In the genomic region with DNA sequence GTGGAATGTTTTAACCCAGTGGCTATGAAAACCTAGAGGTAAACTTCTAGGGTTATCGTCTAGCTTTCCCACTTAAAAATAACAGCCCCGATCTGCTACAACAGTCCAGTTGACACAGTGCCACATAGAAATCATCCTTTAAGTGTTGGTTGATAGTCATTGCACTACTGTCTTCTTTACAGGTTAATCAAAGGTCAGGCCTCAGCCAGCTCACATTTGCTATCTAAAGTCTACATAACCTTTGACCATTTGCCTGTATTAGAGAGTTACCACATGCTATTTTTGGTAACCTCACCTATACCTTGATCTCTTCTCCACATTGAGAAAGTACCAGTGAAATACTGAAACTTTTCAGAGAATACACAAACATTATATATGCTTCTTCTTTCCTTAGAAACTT, we compare ENCODE assay signal across 8 mouse cellular contexts. TPM values are rescaled to one million over a fixed set of nuclear protein-coding genes. Genes with fewer than 3 reads are reported as not detected.
A peak's percentile ranks its signal among the peaks of the same experiment; 100 is the strongest.
DNase-seq lines count a peak whose midpoint lies in the region; ATAC-seq and TF ChIP-seq lines count a peak whose summit lies in the region.

No protein-coding gene starts in this region.

- H3K4me2 ChIP-seq in heart, embryonic 16.5 days (ENCODE audit: low read depth, low read length), result peak overlapping the region; percentile 67
- H3K4me2 ChIP-seq in limb, embryonic 14.5 days (replicated peaks; ENCODE audit: low read depth, low read length, severe bottlenecking), result peak overlapping the region; percentile 77
- H3K4me2 ChIP-seq in neural tube, embryonic 15.5 days, result peak overlapping the region; percentile 72

- ATAC-seq in heart, embryonic 16.5 days (replicated peaks; ENCODE audit: extremely low read depth, insufficient read depth, low FRiP score), result no peak
- no peak for ATAC-seq in limb, embryonic 14.5 days (ENCODE audit: low FRiP score, low read depth)
- no peak for ATAC-seq in neural tube, embryonic 15.5 days (ENCODE audit: low FRiP score)

- 23% methylated on average over 2 of the region's 2 CpGs for WGBS in liver, adult 2 months
- 75% methylated on average over 2 of the region's 2 CpGs for WGBS in heart, embryonic 16.5 days
- 79% methylated on average over 2 of the region's 2 CpGs for WGBS in limb, embryonic 14.5 days
- 81% methylated on average over 2 of the region's 2 CpGs for WGBS in neural tube, embryonic 15.5 days

- no peaks in the 10 kb centered on the region for H3K27me3 ChIP-seq in liver, adult 2 months (ENCODE audit: control insufficient read depth, insufficient read depth, low read length)
- no peaks in the 10 kb centered on the region for H3K27me3 ChIP-seq in heart, embryonic 16.5 days (ENCODE audit: control insufficient read depth, insufficient read depth, low read length)
- H3K27me3 ChIP-seq in limb, embryonic 14.5 days (ENCODE audit: control insufficient read depth, insufficient read depth, low read length), result no peaks in the 10 kb centered on the region
- no peaks in the 10 kb centered on the region for H3K27me3 ChIP-seq in neural tube, embryonic 15.5 days (replicated peaks)

- TF ChIP-seq POLR2A in liver, adult 2 months (IDR thresholded peaks at IDR 0.05; ENCODE audit: extremely low read depth, insufficient read depth, low read length), result no peak
- no peak for TF ChIP-seq POLR2A in limb, embryonic 14.5 days (IDR thresholded peaks at IDR 0.05; ENCODE audit: borderline replicate concordance, extremely low read depth, insufficient read depth, insufficient read length)

- no peak overlapping the region for H3K27ac ChIP-seq in liver, adult 2 months (replicated peaks; ENCODE audit: insufficient read depth, low read depth, low read length)
- H3K27ac ChIP-seq in heart, embryonic 16.5 days (ENCODE audit: low read length), result peak overlapping the region; percentile 72; the same call in 1 of the 2 replicates
- peak overlapping the region; percentile 39; the same call in 1 of the 2 replicates for H3K27ac ChIP-seq in limb, embryonic 14.5 days (replicated peaks; ENCODE audit: low read depth, low read length)
- peak overlapping the region; percentile 94 for H3K27ac ChIP-seq in neural tube, embryonic 15.5 days (replicated peaks)

- H3K4me1 ChIP-seq in liver, adult 2 months (ENCODE audit: control insufficient read depth, insufficient read depth, low read length), result peaks cover 6% of the 10 kb centered on the region
- peaks cover 16% of the 10 kb centered on the region for H3K4me1 ChIP-seq in heart, embryonic 16.5 days (ENCODE audit: control insufficient read depth, insufficient read depth, low read length)
- peaks cover 7% of the 10 kb centered on the region for H3K4me1 ChIP-seq in limb, embryonic 14.5 days (ENCODE audit: control insufficient read depth, insufficient read depth, low read length)
- peaks cover 33% of the 10 kb centered on the region for H3K4me1 ChIP-seq in neural tube, embryonic 15.5 days

- no peaks in the 10 kb centered on the region for H3K36me3 ChIP-seq in liver, adult 2 months (ENCODE audit: control insufficient read depth, insufficient read depth, low read length)
- H3K36me3 ChIP-seq in heart, embryonic 16.5 days (ENCODE audit: control insufficient read depth, insufficient read depth), result no peaks in the 10 kb centered on the region
- no peaks in the 10 kb centered on the region for H3K36me3 ChIP-seq in limb, embryonic 14.5 days (ENCODE audit: control insufficient read depth, insufficient read depth, low read length)
- no peaks in the 10 kb centered on the region for H3K36me3 ChIP-seq in neural tube, embryonic 15.5 days

- H3K9me3 ChIP-seq in heart, embryonic 16.5 days (replicated peaks; ENCODE audit: control insufficient read depth, low read length), result no peaks in the 10 kb centered on the region
- H3K9me3 ChIP-seq in limb, embryonic 14.5 days (ENCODE audit: control insufficient read depth, low read length), result no peaks in the 10 kb centered on the region
- H3K9me3 ChIP-seq in neural tube, embryonic 15.5 days (replicated peaks), result no peaks in the 10 kb centered on the region

- peak overlapping the region; percentile 25; the same call in 1 of the 2 replicates for H3K4me3 ChIP-seq in liver, adult 2 months (ENCODE audit: insufficient read depth, low read depth, low read length)
- H3K4me3 ChIP-seq in heart, embryonic 16.5 days (ENCODE audit: low read length), result peak overlapping the region; percentile 39; the same call in 1 of the 2 replicates
- peak overlapping the region; percentile 98; the same call in 1 of the 2 replicates for H3K4me3 ChIP-seq in limb, embryonic 14.5 days (replicated peaks; ENCODE audit: low read length)
- peak overlapping the region; percentile 89; the same call in 1 of the 2 replicates for H3K4me3 ChIP-seq in neural tube, embryonic 15.5 days (replicated peaks)

- DNase-seq in liver, adult 2 months (ENCODE audit: extremely low read depth, low read depth, low spot score), result peak; percentile 96
- DNase-seq in liver, result no peak
- no peak for DNase-seq in limb, embryonic 14.5 days (ENCODE audit: low spot score)
- DNase-seq in adipocyte (ENCODE audit: low spot score), result no peak
- no peak for DNase-seq in layer of hippocampus, adult 18-20 months (ENCODE audit: low spot score in 2 of 2)
- DNase-seq in right cerebral cortex, adult 18-20 months, result no peak

- H3K79me2 ChIP-seq in liver, adult 2 months (ENCODE audit: control insufficient read depth, insufficient read depth, low read length), result peaks cover 12% of the 10 kb centered on the region; the same call in 1 of the 2 replicates

- no peak for TF ChIP-seq CTCF in liver, adult 2 months (IDR thresholded peaks at IDR 0.05; ENCODE audit: low read depth, low read length)

- H3K9ac ChIP-seq in liver, adult 2 months (ENCODE audit: low read depth, low read length), result no peak overlapping the region
- H3K9ac ChIP-seq in heart, embryonic 16.5 days (ENCODE audit: low read length), result peak overlapping the region; percentile 66
- no peak overlapping the region for H3K9ac ChIP-seq in limb, embryonic 14.5 days (ENCODE audit: low read depth, low read length, severe bottlenecking)
- no peak overlapping the region for H3K9ac ChIP-seq in neural tube, embryonic 15.5 days (replicated peaks)

RNA-seq across cellular contexts. Expression of gene Acap2, which starts 0.7 kb away (rescaled TPM):
- total RNA-seq in liver, adult 2 months (2014; rRNA removed), result 12.7 and 13.4 TPM in 2 replicates
- 4.4 and 5.3 TPM in 2 replicates for polyA plus RNA-seq in liver, adult 2 months (2012; rRNA removed)
- 10.6 and 12.8 TPM in 2 replicates for polyA plus RNA-seq in heart, embryonic 16.5 days (2015; fragmentation: Nextera tagmentation; extraction: Ambion mirVana)
- 24.8 and 26.1 TPM in 2 replicates for polyA plus RNA-seq in limb, embryonic 14.5 days (2012; rRNA removed)
- 24.9 and 28.0 TPM in 2 replicates for polyA plus RNA-seq in limb, embryonic 14.5 days (2014; fragmentation: Nextera tagmentation; extraction: Ambion mirVana)
- polyA plus RNA-seq in neural tube, embryonic 15.5 days (2015; fragmentation: Nextera tagmentation; extraction: Ambion mirVana), result 10.4 and 11.3 TPM in 2 replicates
- 100 to 1,000 TPM; 132 to 138 TPM for total RNA-seq in layer of hippocampus, adult 18-20 months (2021)

Comparison
In these comparisons a context has a peak if more than half of its experiments do, and no peak if none do; other contexts are left out.
1. H3K4me3 ChIP-seq: peak in every context shown above with its lines; median percentile 98 in limb, embryonic 14.5 days; 89 in neural tube, embryonic 15.5 days; 39 in heart, embryonic 16.5 days; 25 in liver, adult 2 months.